Mouse (Mus musculus): ENCODE measurements at regions not wholly inside any gene's neighbourhood (a gene's known extent, or its start where the extent isn't known, plus 50 kb on each side); places are given as distances from the start of the nearest gene placed in this dataset.
"Not testable (repeated sequence)": the region's sequence is repeated elsewhere in the genome, so short reads cannot be mapped to it uniquely, and the experiment has no call there.

- Histone ChIP-seq H3K27me3 (replicated peaks) (no peaks in the 10 kb centered on the region), H3K27ac (no peak overlapping the region), H3K4me3 (replicated peaks) (no peak overlapping the region), H3K9me3 (no peaks in the 10 kb centered on the region), H3K36me3 (no peaks in the 10 kb centered on the region), H3K4me2 (replicated peaks) (no peak overlapping the region), H3K9ac (no peak overlapping the region), H3K4me1 (replicated peaks) (no peaks in the 10 kb centered on the region)
- no peak for ATAC-seq
- WGBS = 66% methylated on average over 1 of the region's 1 CpGs
Measured at GRCm38 (mm10) chr10:15886150-15886549, 1168.1 kb upstream of the Gje1 start.

GRCm38 (mm10) chr10:15868063-15868462 lies 1150.0 kb upstream of the Gje1 start:
- WGBS = 75% methylated on average over 2 of the region's 2 CpGs
- Histone ChIP-seq H3K36me3 (no peaks in the 10 kb centered on the region), H3K4me1 (replicated peaks) (no peaks in the 10 kb centered on the region), H3K4me2 (replicated peaks) (no peak overlapping the region), H3K9me3 (no peaks in the 10 kb centered on the region), H3K9ac (no peak overlapping the region), H3K4me3 (replicated peaks) (no peak overlapping the region), H3K27ac (no peak overlapping the region), H3K27me3 (replicated peaks) (no peaks in the 10 kb centered on the region)
- no peak for ATAC-seq

GRCm38 (mm10) chr10:15866931-15867330 lies 1148.9 kb upstream of the Gje1 start:
- H3K27me3 ChIP-seq (replicated peaks) = no peaks in the 10 kb centered on the region

GRCm38 (mm10) chr10:15841381-15841780 lies 1123.4 kb upstream of the Gje1 start:
- no peak overlapping the region for H3K9ac ChIP-seq
- 62% methylated on average over 3 of the region's 3 CpGs for WGBS
- no peak for ATAC-seq

More at GRCm38 (mm10) chr10:15866931-15867330, 1148.9 kb upstream of the Gje1 start:
- Histone ChIP-seq H3K9ac (no peak overlapping the region), H3K4me3 (replicated peaks) (no peak overlapping the region), H3K27ac (no peak overlapping the region), H3K9me3 (no peaks in the 10 kb centered on the region), H3K4me2 (replicated peaks) (no peak overlapping the region), H3K36me3 (no peaks in the 10 kb centered on the region), H3K4me1 (replicated peaks) (no peaks in the 10 kb centered on the region)
- ATAC-seq = no peak

GRCm38 (mm10) chr10:15832338-15832737 lies 1114.3 kb upstream of the Gje1 start:
- no peaks in the 10 kb centered on the region for H3K36me3 ChIP-seq
- no peaks in the 10 kb centered on the region for H3K9me3 ChIP-seq
- 89% methylated on average over 2 of the region's 2 CpGs for WGBS
- no peak overlapping the region for H3K27ac ChIP-seq
- no peak overlapping the region for H3K9ac ChIP-seq
- no peak for ATAC-seq
- H3K4me1 ChIP-seq (replicated peaks) = no peaks in the 10 kb centered on the region
- no peaks in the 10 kb centered on the region for H3K27me3 ChIP-seq (replicated peaks)
- H3K4me3 ChIP-seq (replicated peaks) = no peak overlapping the region
- no peak overlapping the region for H3K4me2 ChIP-seq (replicated peaks)

More at GRCm38 (mm10) chr10:15841381-15841780, 1123.4 kb upstream of the Gje1 start:
- H3K9me3 ChIP-seq = no peaks in the 10 kb centered on the region
- no peaks in the 10 kb centered on the region for H3K4me1 ChIP-seq (replicated peaks)
- H3K36me3 ChIP-seq = no peaks in the 10 kb centered on the region
- H3K27me3 ChIP-seq (replicated peaks) = no peaks in the 10 kb centered on the region
- no peak overlapping the region for H3K4me2 ChIP-seq (replicated peaks)
- H3K4me3 ChIP-seq (replicated peaks) = no peak overlapping the region
- no peak overlapping the region for H3K27ac ChIP-seq

- no peak overlapping the region for H3K27ac ChIP-seq
- H3K9me3 ChIP-seq = no peaks in the 10 kb centered on the region
- ATAC-seq = no peak
- 82% methylated on average over 1 of the region's 1 CpGs for WGBS
- no peak overlapping the region for H3K9ac ChIP-seq
- H3K4me1 ChIP-seq (replicated peaks) = no peaks in the 10 kb centered on the region
- H3K36me3 ChIP-seq = no peaks in the 10 kb centered on the region
- no peak overlapping the region for H3K4me3 ChIP-seq (replicated peaks)
- H3K27me3 ChIP-seq (replicated peaks) = no peaks in the 10 kb centered on the region
- H3K4me2 ChIP-seq (replicated peaks) = no peak overlapping the region
Measured at GRCm38 (mm10) chr10:15825457-15825856, 1107.4 kb upstream of the Gje1 start.

GRCm38 (mm10) chr10:15807271-15807670 lies 1089.3 kb upstream of the Gje1 start:
- ATAC-seq = no peak
- Histone ChIP-seq H3K9ac (no peak overlapping the region), H3K4me3 (replicated peaks) (no peak overlapping the region), H3K4me1 (replicated peaks) (no peaks in the 10 kb centered on the region), H3K4me2 (replicated peaks) (no peak overlapping the region), H3K27me3 (replicated peaks) (no peaks in the 10 kb centered on the region), H3K27ac (no peak overlapping the region), H3K9me3 (no peaks in the 10 kb centered on the region), H3K36me3 (no peaks in the 10 kb centered on the region)
- WGBS = 84% methylated on average over 3 of the region's 3 CpGs

GRCm38 (mm10) chr10:15805791-15806190 lies 1087.8 kb upstream of the Gje1 start:
- no peak for ATAC-seq
- Histone ChIP-seq H3K9ac (no peak overlapping the region), H3K27me3 (replicated peaks) (no peaks in the 10 kb centered on the region), H3K27ac (no peak overlapping the region), H3K36me3 (no peaks in the 10 kb centered on the region), H3K4me1 (replicated peaks) (no peaks in the 10 kb centered on the region), H3K4me2 (replicated peaks) (no peak overlapping the region), H3K4me3 (replicated peaks) (no peak overlapping the region), H3K9me3 (no peaks in the 10 kb centered on the region)
- WGBS = 85% methylated on average over 2 of the region's 2 CpGs

- H3K4me3 ChIP-seq (replicated peaks); H3K36me3 ChIP-seq; H3K9ac ChIP-seq; H3K27me3 ChIP-seq (replicated peaks); ATAC-seq; H3K9me3 ChIP-seq; H3K4me1 ChIP-seq (replicated peaks); H3K4me2 ChIP-seq (replicated peaks); H3K27ac ChIP-seq: not testable (repeated sequence)
Measured at GRCm38 (mm10) chr10:15793185-15793584, 1075.2 kb upstream of the Gje1 start.

GRCm38 (mm10) chr10:15791473-15792269 lies 1073.7 kb upstream of the Gje1 start:
- Histone ChIP-seq H3K27me3 (replicated peaks) (no peaks in the 10 kb centered on the region), H3K27ac (no peak overlapping the region), H3K9ac (no peak overlapping the region), H3K36me3 (no peaks in the 10 kb centered on the region), H3K4me2 (replicated peaks) (no peak overlapping the region), H3K4me1 (replicated peaks) (no peaks in the 10 kb centered on the region), H3K4me3 (replicated peaks) (no peak overlapping the region), H3K9me3 (no peaks in the 10 kb centered on the region)
- ATAC-seq = no peak
- WGBS = 51% methylated on average over 7 of the region's 7 CpGs

GRCm38 (mm10) chr10:15759983-15760723 lies 1042.1 kb upstream of the Gje1 start:
- peak; percentile 56; the same call in 1 of the 2 replicates for ATAC-seq
- WGBS = 18% methylated on average over 6 of the region's 6 CpGs
- no peak overlapping the region for H3K4me2 ChIP-seq (replicated peaks)

GRCm38 (mm10) chr10:15759576-15759975 lies 1041.6 kb upstream of the Gje1 start:
- Histone ChIP-seq H3K4me2 (replicated peaks) (no peak overlapping the region), H3K27me3 (replicated peaks) (no peaks in the 10 kb centered on the region), H3K9ac (no peak overlapping the region), H3K4me3 (replicated peaks) (no peak overlapping the region), H3K4me1 (replicated peaks) (no peaks in the 10 kb centered on the region), H3K9me3 (no peaks in the 10 kb centered on the region), H3K36me3 (no peaks in the 10 kb centered on the region), H3K27ac (no peak overlapping the region)
- no peak for ATAC-seq
- 32% methylated on average over 3 of the region's 3 CpGs for WGBS

More at GRCm38 (mm10) chr10:15759983-15760723, 1042.1 kb upstream of the Gje1 start:
- no peak overlapping the region for H3K9ac ChIP-seq
- no peak overlapping the region for H3K4me3 ChIP-seq (replicated peaks)
- no peak overlapping the region for H3K27ac ChIP-seq
- H3K4me1 ChIP-seq (replicated peaks) = no peaks in the 10 kb centered on the region
- no peaks in the 10 kb centered on the region for H3K27me3 ChIP-seq (replicated peaks)
- no peaks in the 10 kb centered on the region for H3K9me3 ChIP-seq
- H3K36me3 ChIP-seq = no peaks in the 10 kb centered on the region

GRCm38 (mm10) chr10:15757503-15757902 lies 1039.5 kb upstream of the Gje1 start:
- H3K4me2 ChIP-seq (replicated peaks) = no peak overlapping the region
- ATAC-seq = no peak
- WGBS = 56% methylated on average over 1 of the region's 1 CpGs
- H3K4me1 ChIP-seq (replicated peaks) = no peaks in the 10 kb centered on the region
- no peaks in the 10 kb centered on the region for H3K27me3 ChIP-seq (replicated peaks)
- H3K27ac ChIP-seq = no peak overlapping the region
- no peak overlapping the region for H3K9ac ChIP-seq
- H3K36me3 ChIP-seq = no peaks in the 10 kb centered on the region
- H3K4me3 ChIP-seq (replicated peaks) = no peak overlapping the region
- H3K9me3 ChIP-seq = no peaks in the 10 kb centered on the region
